Mouse (Mus musculus) brown adipose tissue, adult 24 weeks (tissue): ENCODE data around the gene Usp24. TPM values are rescaled to one million over a fixed set of nuclear protein-coding genes. Genes with fewer than 3 reads are reported as not detected.

ENCODE experiments used
- H3K27ac ChIP-seq: fragments of 200-500 bp; replicated peaks from 2 replicates; pipeline ENCODE4 v1.5.1; 2012; ENCODE audit warnings: low read depth, mild to moderate bottlenecking, low read length
- H3K4me1 ChIP-seq: fragments of 200-500 bp; 2 replicates; pipeline ENCODE4 v1.6.1; 2012; ENCODE audit warnings: low read length, mixed read lengths; ENCODE audit not compliant: control insufficient read depth, insufficient read depth, insufficient read length
- H3K4me3 ChIP-seq: fragments of 200-500 bp; 2 replicates; pipeline ENCODE4 v1.5.1; 2012; ENCODE audit warnings: low read depth, mild to moderate bottlenecking, low read length, moderate library complexity; ENCODE audit not compliant: insufficient read depth
- polyA plus RNA-seq: library from polyadenylated mRNA; stranded (reverse); fragments of >200 nt; gene quantifications from 2 replicates; pipeline ENCODE4 v1.2.4, GENCODE M21; 2012; ENCODE audit not compliant: missing spikeins, insufficient read depth, insufficient read length

Gene Usp24
- polyA plus RNA-seq, 1 experiment, result 17.2 TPM

DNA sequence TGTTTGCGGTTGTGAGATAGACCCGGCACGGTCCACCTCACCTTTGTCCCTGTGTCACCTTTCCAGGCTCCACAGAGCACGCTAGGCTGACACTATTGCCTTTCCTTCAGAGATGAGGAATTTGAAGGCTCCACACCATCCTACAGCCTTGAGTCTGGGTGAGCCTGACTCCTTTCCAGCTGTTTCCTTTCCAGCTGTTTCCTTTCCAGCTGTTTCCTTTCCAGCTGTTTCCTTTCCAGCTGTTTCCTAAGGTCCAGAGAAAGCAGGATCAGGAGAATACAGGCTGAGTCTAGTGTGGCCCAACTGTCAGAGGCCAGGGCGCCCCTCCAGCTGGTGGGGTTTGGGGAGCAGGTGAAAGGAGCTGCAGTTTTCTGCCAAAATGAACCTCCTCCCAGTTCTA is 154.9 kb downstream of the Usp24 start:
- Histone ChIP-seq H3K27ac (no peak overlapping the region), H3K4me1 (no peaks in the 10 kb centered on the region), H3K4me3 (no peak overlapping the region)

DNA sequence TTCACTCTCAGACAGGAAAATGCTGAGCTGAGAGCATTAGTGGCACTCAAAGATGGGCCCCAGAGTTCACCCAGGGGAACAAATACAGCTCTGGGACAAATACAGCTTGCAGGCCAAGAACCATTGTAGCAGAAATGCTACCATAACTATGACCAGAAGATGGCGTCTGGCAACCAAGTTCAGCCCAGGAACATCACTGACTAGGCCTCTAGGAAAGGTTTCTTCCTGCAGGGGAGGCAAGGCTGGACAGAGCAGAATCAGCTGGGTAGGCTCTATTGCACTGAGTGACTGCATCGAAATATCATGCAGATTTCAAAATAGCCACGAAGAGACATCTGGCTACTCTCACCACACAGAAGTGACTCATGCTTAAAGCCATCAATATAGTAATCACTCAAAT is 156.3 kb downstream of the Usp24 start:
- H3K4me1 ChIP-seq, result no peaks in the 10 kb centered on the region
- H3K4me3 ChIP-seq, result no peak overlapping the region
- H3K27ac ChIP-seq, result no peak overlapping the region

GRCm38 (mm10) chr4:106474241-106474640 is 158.2 kb downstream of the Usp24 start:
- Histone ChIP-seq H3K4me3 (no peak overlapping the region), H3K4me1 (no peaks in the 10 kb centered on the region), H3K27ac (no peak overlapping the region)

GRCm38 (mm10) chr4:106480545-106480944 is 164.5 kb downstream of the Usp24 start:
- Histone ChIP-seq H3K4me1 (no peaks in the 10 kb centered on the region), H3K4me3 (no peak overlapping the region), H3K27ac (no peak overlapping the region)

DNA sequence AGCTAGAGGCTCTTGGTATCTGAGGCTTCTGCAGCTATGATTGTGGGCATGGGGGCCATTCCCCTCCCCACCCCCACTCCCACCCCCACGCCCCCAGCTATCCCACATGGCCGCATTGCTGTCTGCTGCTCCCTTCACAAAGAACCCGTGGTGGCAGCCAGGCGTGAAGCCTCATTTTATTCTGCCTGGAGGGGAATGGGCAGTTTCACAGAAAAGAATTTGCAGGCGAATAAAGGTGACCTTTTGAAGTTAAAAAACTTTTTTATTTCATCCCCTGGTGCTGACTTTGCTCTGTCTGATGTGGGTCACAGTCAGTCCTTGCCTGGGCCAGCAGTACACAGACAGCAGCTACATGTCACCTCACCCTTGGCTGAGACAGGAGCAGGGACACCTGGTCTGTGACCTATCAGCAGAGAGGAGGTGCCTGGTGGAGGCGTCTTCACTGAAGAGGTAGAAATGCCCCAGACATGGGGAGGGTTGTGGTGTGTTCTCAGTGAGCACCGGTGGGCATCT is 167.3 kb downstream of the Usp24 start:
- Histone ChIP-seq H3K4me3 (no peak overlapping the region), H3K4me1 (no peaks in the 10 kb centered on the region), H3K27ac (no peak overlapping the region)

- H3K4me3 ChIP-seq, result no peak overlapping the region
- no peaks in the 10 kb centered on the region for H3K4me1 ChIP-seq
- no peak overlapping the region for H3K27ac ChIP-seq
Measured at GRCm38 (mm10) chr4:106483831-106484230, 167.8 kb downstream of the Usp24 start.

DNA sequence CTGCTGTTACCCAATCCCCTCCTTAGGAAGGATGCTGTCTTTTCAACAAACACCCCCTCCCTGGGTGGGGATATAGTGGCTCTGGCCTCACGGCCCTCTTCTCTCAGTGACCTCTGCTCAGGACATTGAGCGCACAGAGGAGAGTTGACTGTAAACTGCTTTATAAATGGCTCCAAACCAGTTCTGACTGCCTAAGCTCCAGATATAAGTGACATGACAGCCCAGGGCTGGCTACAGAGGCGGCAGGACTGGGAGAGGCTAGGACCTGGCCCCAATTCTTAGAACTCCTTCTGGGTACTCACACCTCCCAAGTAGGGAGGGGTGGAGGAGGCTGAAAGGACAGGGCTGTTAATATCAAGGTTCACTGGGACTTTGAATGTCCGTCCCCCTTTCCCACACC is 174.6 kb downstream of the Usp24 start:
- no peaks in the 10 kb centered on the region for H3K4me1 ChIP-seq
- no peak overlapping the region for H3K4me3 ChIP-seq
- no peak overlapping the region for H3K27ac ChIP-seq

Other genes with a start within 250 kb of the Usp24 start
- not detected in 2 replicates for gene Pcsk9, start 148.1 kb downstream of the Usp24 start, polyA plus RNA-seq
- gene Bsnd, start 176.1 kb downstream of the Usp24 start, polyA plus RNA-seq, result not detected in 2 replicates
- gene Dhcr24, start 244.8 kb downstream of the Usp24 start, polyA plus RNA-seq, result 9.0 and 24.0 TPM in 2 replicates